In genomic region chr5:101828932-101829331, GRCm38 (mm10) we compare ENCODE assay signal across 9 mouse cellular contexts.
"Had no signal": no experiment of that assay in that cellular context is flagged by ENCODE, and none has a peak within 500 bp of the region (broad histone marks: within the 10 kb centered on the region; RNA-seq: fewer than 3 reads in every experiment).

No protein-coding gene starts in this region.

- H3K27me3 ChIP-seq: limb, embryonic 15.5 days; neural tube, embryonic 12.5 days had no signal

- H3K27ac ChIP-seq: left cerebral cortex, adult 2 months; limb, embryonic 15.5 days; liver, embryonic 12.5 days; midbrain, embryonic 12.5 days; neural tube, embryonic 12.5 days; stomach, postnatal 0 days had no signal

- DNase-seq: kidney, postnatal 10 days; thymus, adult 18-20 months; thymus, postnatal 14 days had no signal

- H3K9ac ChIP-seq: limb, embryonic 15.5 days; liver, embryonic 12.5 days; midbrain, embryonic 12.5 days; neural tube, embryonic 12.5 days had no signal

- H3K9me3 ChIP-seq: limb, embryonic 15.5 days; liver, embryonic 12.5 days; midbrain, embryonic 12.5 days; neural tube, embryonic 12.5 days had no signal

- H3K4me3 ChIP-seq: left cerebral cortex, adult 2 months; limb, embryonic 15.5 days; liver, embryonic 12.5 days; midbrain, embryonic 12.5 days; neural tube, embryonic 12.5 days had no signal

- H3K4me2 ChIP-seq: limb, embryonic 15.5 days; liver, embryonic 12.5 days; midbrain, embryonic 12.5 days; neural tube, embryonic 12.5 days had no signal

- ATAC-seq: liver, embryonic 12.5 days had no signal
